Mouse (Mus musculus): ENCODE measurements around the gene Fam84b. TPM values are rescaled to one million over a fixed set of nuclear protein-coding genes. Genes with fewer than 3 reads are reported as not detected.

Fam84b gene
- polyA plus RNA-seq, 2 experiments, result 5.4 to 9.7 TPM

- Histone ChIP-seq H3K27ac (replicated peaks; ENCODE audit: low read depth, low read length) (no peak overlapping the region), H3K9ac (ENCODE audit: low read depth, low read length, severe bottlenecking) (no peak overlapping the region), H3K36me3 (ENCODE audit: control insufficient read depth, insufficient read depth, low read length) (no peaks in the 10 kb centered on the region), H3K9me3 (ENCODE audit: control insufficient read depth, low read length) (no peaks in the 10 kb centered on the region), H3K4me1 (ENCODE audit: control insufficient read depth, insufficient read depth, low read length) (no peaks in the 10 kb centered on the region), H3K27me3 (ENCODE audit: control insufficient read depth, insufficient read depth, low read length) (no peaks in the 10 kb centered on the region), H3K4me3 (replicated peaks; ENCODE audit: low read length) (no peak overlapping the region), H3K4me2 (replicated peaks; ENCODE audit: low read depth, low read length, severe bottlenecking) (no peak overlapping the region)
- TF ChIP-seq POLR2A (IDR thresholded peaks at IDR 0.05; ENCODE audit: borderline replicate concordance, extremely low read depth, insufficient read depth, insufficient read length), result no peak
- no peak for DNase-seq (ENCODE audit: low spot score)
- ATAC-seq (ENCODE audit: low FRiP score, low read depth), result no peak
These were observed 60.4 kb downstream of the Fam84b start for GRCm38 (mm10) chr15:60793041-60793673.

- TF ChIP-seq POLR2A (IDR thresholded peaks at IDR 0.05; ENCODE audit: borderline replicate concordance, extremely low read depth, insufficient read depth, insufficient read length), result no peak
- Histone ChIP-seq H3K4me1 (ENCODE audit: control insufficient read depth, insufficient read depth, low read length) (no peaks in the 10 kb centered on the region), H3K4me2 (replicated peaks; ENCODE audit: low read depth, low read length, severe bottlenecking) (no peak overlapping the region), H3K9me3 (ENCODE audit: control insufficient read depth, low read length) (no peaks in the 10 kb centered on the region), H3K9ac (ENCODE audit: low read depth, low read length, severe bottlenecking) (no peak overlapping the region), H3K27me3 (ENCODE audit: control insufficient read depth, insufficient read depth, low read length) (no peaks in the 10 kb centered on the region), H3K27ac (replicated peaks; ENCODE audit: low read depth, low read length) (no peak overlapping the region), H3K36me3 (ENCODE audit: control insufficient read depth, insufficient read depth, low read length) (no peaks in the 10 kb centered on the region), H3K4me3 (replicated peaks; ENCODE audit: low read length) (no peak overlapping the region)
- no peak for DNase-seq (ENCODE audit: low spot score)
- ATAC-seq (ENCODE audit: low FRiP score, low read depth), result no peak
- WGBS, result 66% methylated on average over 1 of the region's 1 CpGs
These were observed 64.5 kb downstream of the Fam84b start for GRCm38 (mm10) chr15:60789084-60789483.

GRCm38 (mm10) chr15:60783761-60784160, 69.8 kb downstream of the Fam84b start:
- H3K9me3 ChIP-seq (ENCODE audit: control insufficient read depth, low read length), result no peaks in the 10 kb centered on the region
- no peak for ATAC-seq (ENCODE audit: low FRiP score, low read depth)
- no peak for DNase-seq (ENCODE audit: low spot score)
- H3K4me2 ChIP-seq (replicated peaks; ENCODE audit: low read depth, low read length, severe bottlenecking), result no peak overlapping the region
- TF ChIP-seq POLR2A (IDR thresholded peaks at IDR 0.05; ENCODE audit: borderline replicate concordance, extremely low read depth, insufficient read depth, insufficient read length), result no peak
- H3K9ac ChIP-seq (ENCODE audit: low read depth, low read length, severe bottlenecking), result no peak overlapping the region
- H3K27me3 ChIP-seq (ENCODE audit: control insufficient read depth, insufficient read depth, low read length), result no peaks in the 10 kb centered on the region
- no peaks in the 10 kb centered on the region for H3K4me1 ChIP-seq (ENCODE audit: control insufficient read depth, insufficient read depth, low read length)
- no peak overlapping the region for H3K27ac ChIP-seq (replicated peaks; ENCODE audit: low read depth, low read length)
- no peak overlapping the region for H3K4me3 ChIP-seq (replicated peaks; ENCODE audit: low read length)
- 52% methylated on average over 2 of the region's 2 CpGs for WGBS
- no peaks in the 10 kb centered on the region for H3K36me3 ChIP-seq (ENCODE audit: control insufficient read depth, insufficient read depth, low read length)

- Histone ChIP-seq H3K27ac (replicated peaks; ENCODE audit: low read depth, low read length) (no peak overlapping the region), H3K4me3 (replicated peaks; ENCODE audit: low read length) (no peak overlapping the region), H3K9ac (ENCODE audit: low read depth, low read length, severe bottlenecking) (no peak overlapping the region), H3K4me1 (ENCODE audit: control insufficient read depth, insufficient read depth, low read length) (no peaks in the 10 kb centered on the region), H3K9me3 (ENCODE audit: control insufficient read depth, low read length) (no peaks in the 10 kb centered on the region), H3K27me3 (ENCODE audit: control insufficient read depth, insufficient read depth, low read length) (no peaks in the 10 kb centered on the region), H3K4me2 (replicated peaks; ENCODE audit: low read depth, low read length, severe bottlenecking) (no peak overlapping the region), H3K36me3 (ENCODE audit: control insufficient read depth, insufficient read depth, low read length) (no peaks in the 10 kb centered on the region)
- no peak for DNase-seq (ENCODE audit: low spot score)
- 71% methylated on average over 1 of the region's 1 CpGs for WGBS
- no peak for ATAC-seq (ENCODE audit: low FRiP score, low read depth)
- no peak for TF ChIP-seq POLR2A (IDR thresholded peaks at IDR 0.05; ENCODE audit: borderline replicate concordance, extremely low read depth, insufficient read depth, insufficient read length)
These were observed 74.0 kb downstream of the Fam84b start for GRCm38 (mm10) chr15:60779531-60779973.

- Histone ChIP-seq H3K9ac (ENCODE audit: low read depth, low read length, severe bottlenecking) (no peak overlapping the region), H3K4me2 (replicated peaks; ENCODE audit: low read depth, low read length, severe bottlenecking) (no peak overlapping the region), H3K4me3 (replicated peaks; ENCODE audit: low read length) (no peak overlapping the region), H3K27ac (replicated peaks; ENCODE audit: low read depth, low read length) (no peak overlapping the region), H3K27me3 (ENCODE audit: control insufficient read depth, insufficient read depth, low read length) (no peaks in the 10 kb centered on the region), H3K36me3 (ENCODE audit: control insufficient read depth, insufficient read depth, low read length) (no peaks in the 10 kb centered on the region), H3K9me3 (ENCODE audit: control insufficient read depth, low read length) (no peaks in the 10 kb centered on the region), H3K4me1 (ENCODE audit: control insufficient read depth, insufficient read depth, low read length) (no peaks in the 10 kb centered on the region)
- ATAC-seq (ENCODE audit: low FRiP score, low read depth) (no peak), DNase-seq (ENCODE audit: low spot score) (no peak)
- WGBS, result 62% methylated on average over 4 of the region's 4 CpGs
- no peak for TF ChIP-seq POLR2A (IDR thresholded peaks at IDR 0.05; ENCODE audit: borderline replicate concordance, extremely low read depth, insufficient read depth, insufficient read length)
These were observed 74.5 kb downstream of the Fam84b start for GRCm38 (mm10) chr15:60779063-60779462.

Other genes with a start within 250 kb of the Fam84b start
- not detected in 2 replicates for gene A1bg, start 69.2 kb upstream of the Fam84b start, polyA plus RNA-seq (2012; rRNA removed)
- gene A1bg, start 69.2 kb upstream of the Fam84b start, polyA plus RNA-seq (2014; fragmentation: Nextera tagmentation; extraction: Ambion mirVana), result not detected in 2 replicates

Data from limb, embryonic 14.5 days (tissue).